Mouse (Mus musculus): ENCODE results near the gene Arhgef7. TPM values are rescaled to one million over a fixed set of nuclear protein-coding genes. Genes with fewer than 3 reads are reported as not detected.

Arhgef7 gene
- polyA plus RNA-seq, 1 experiment = 353 TPM

GRCm38 (mm10) chr8:11770001-11770400 lies 42.5 kb downstream of the Arhgef7 start:
- Histone ChIP-seq H3K27ac (ENCODE audit: insufficient read depth, low read depth, low read length) (no peak overlapping the region), H3K4me1 (ENCODE audit: control insufficient read depth, insufficient read depth, low read length) (peaks cover 40% of the 10 kb centered on the region), H3K4me3 (ENCODE audit: insufficient read depth, low read depth, low read length) (no peak overlapping the region)
- no peak for TF ChIP-seq POLR2A (IDR thresholded peaks at IDR 0.05; ENCODE audit: insufficient read depth, low read depth, low read length)
- TF ChIP-seq CTCF (IDR thresholded peaks at IDR 0.05; ENCODE audit: insufficient read depth, low read depth, low read length) = no peak
- WGBS = 89% methylated on average over 6 of the region's 6 CpGs

- peaks cover 42% of the 10 kb centered on the region for H3K4me1 ChIP-seq (ENCODE audit: control insufficient read depth, insufficient read depth, low read length)
- H3K27ac ChIP-seq (ENCODE audit: insufficient read depth, low read depth, low read length) = no peak overlapping the region
- 63% methylated on average over 7 of the region's 7 CpGs for WGBS
- TF ChIP-seq POLR2A (IDR thresholded peaks at IDR 0.05; ENCODE audit: insufficient read depth, low read depth, low read length) = no peak
- no peak for TF ChIP-seq CTCF (IDR thresholded peaks at IDR 0.05; ENCODE audit: insufficient read depth, low read depth, low read length)
- no peak overlapping the region for H3K4me3 ChIP-seq (ENCODE audit: insufficient read depth, low read depth, low read length)
Observed at GRCm38 (mm10) chr8:11770521-11771080, 43.1 kb downstream of the Arhgef7 start.

- H3K4me1 ChIP-seq (ENCODE audit: control insufficient read depth, insufficient read depth, low read length) = peaks cover 46% of the 10 kb centered on the region
- TF ChIP-seq CTCF (IDR thresholded peaks at IDR 0.05; ENCODE audit: insufficient read depth, low read depth, low read length) = no peak
- no peak for TF ChIP-seq POLR2A (IDR thresholded peaks at IDR 0.05; ENCODE audit: insufficient read depth, low read depth, low read length)
- 96% methylated on average over 5 of the region's 5 CpGs for WGBS
- no peak overlapping the region for H3K4me3 ChIP-seq (ENCODE audit: insufficient read depth, low read depth, low read length)
- no peak overlapping the region for H3K27ac ChIP-seq (ENCODE audit: insufficient read depth, low read depth, low read length)
Observed at GRCm38 (mm10) chr8:11771608-11772007, 44.1 kb downstream of the Arhgef7 start.

- no peak overlapping the region for H3K27ac ChIP-seq (ENCODE audit: insufficient read depth, low read depth, low read length)
- 69% methylated on average over 17 of the region's 17 CpGs for WGBS
- peaks cover 55% of the 10 kb centered on the region for H3K4me1 ChIP-seq (ENCODE audit: control insufficient read depth, insufficient read depth, low read length)
- TF ChIP-seq POLR2A (IDR thresholded peaks at IDR 0.05; ENCODE audit: insufficient read depth, low read depth, low read length) = no peak
- no peak for TF ChIP-seq CTCF (IDR thresholded peaks at IDR 0.05; ENCODE audit: insufficient read depth, low read depth, low read length)
- H3K4me3 ChIP-seq (ENCODE audit: insufficient read depth, low read depth, low read length) = no peak overlapping the region
Observed at GRCm38 (mm10) chr8:11774195-11775076, 46.9 kb downstream of the Arhgef7 start.

GRCm38 (mm10) chr8:11775889-11776288 lies 48.4 kb downstream of the Arhgef7 start:
- Histone ChIP-seq H3K27ac (ENCODE audit: insufficient read depth, low read depth, low read length) (no peak overlapping the region), H3K4me3 (ENCODE audit: insufficient read depth, low read depth, low read length) (no peak overlapping the region), H3K4me1 (ENCODE audit: control insufficient read depth, insufficient read depth, low read length) (peaks cover 56% of the 10 kb centered on the region)
- no peak for TF ChIP-seq CTCF (IDR thresholded peaks at IDR 0.05; ENCODE audit: insufficient read depth, low read depth, low read length)
- TF ChIP-seq POLR2A (IDR thresholded peaks at IDR 0.05; ENCODE audit: insufficient read depth, low read depth, low read length) = no peak
- 60% methylated on average over 7 of the region's 7 CpGs for WGBS

GRCm38 (mm10) chr8:11776451-11777180 lies 49.1 kb downstream of the Arhgef7 start:
- 67% methylated on average over 8 of the region's 8 CpGs for WGBS
- Histone ChIP-seq H3K27ac (ENCODE audit: insufficient read depth, low read depth, low read length) (no peak overlapping the region), H3K4me3 (ENCODE audit: insufficient read depth, low read depth, low read length) (no peak overlapping the region), H3K4me1 (ENCODE audit: control insufficient read depth, insufficient read depth, low read length) (peaks cover 52% of the 10 kb centered on the region)
- no peak for TF ChIP-seq CTCF (IDR thresholded peaks at IDR 0.05; ENCODE audit: insufficient read depth, low read depth, low read length)

GRCm38 (mm10) chr8:11777201-11777600 lies 49.7 kb downstream of the Arhgef7 start:
- 50% methylated on average over 10 of the region's 10 CpGs for WGBS
- Histone ChIP-seq H3K4me1 (ENCODE audit: control insufficient read depth, insufficient read depth, low read length) (peaks cover 49% of the 10 kb centered on the region), H3K27ac (ENCODE audit: insufficient read depth, low read depth, low read length) (peak overlapping the region; percentile 13; the same call in 1 of the 2 replicates), H3K4me3 (ENCODE audit: insufficient read depth, low read depth, low read length) (no peak overlapping the region)
- TF ChIP-seq CTCF (IDR thresholded peaks at IDR 0.05; ENCODE audit: insufficient read depth, low read depth, low read length) (no peak), POLR2A (IDR thresholded peaks at IDR 0.05; ENCODE audit: insufficient read depth, low read depth, low read length) (no peak)

- WGBS = 68% methylated on average over 8 of the region's 8 CpGs
- Histone ChIP-seq H3K27ac (ENCODE audit: insufficient read depth, low read depth, low read length) (no peak overlapping the region), H3K4me1 (ENCODE audit: control insufficient read depth, insufficient read depth, low read length) (peaks cover 53% of the 10 kb centered on the region), H3K4me3 (ENCODE audit: insufficient read depth, low read depth, low read length) (no peak overlapping the region)
- no peak for TF ChIP-seq POLR2A (IDR thresholded peaks at IDR 0.05; ENCODE audit: insufficient read depth, low read depth, low read length)
- no peak for TF ChIP-seq CTCF (IDR thresholded peaks at IDR 0.05; ENCODE audit: insufficient read depth, low read depth, low read length)
Observed at GRCm38 (mm10) chr8:11778646-11779433, 51.3 kb downstream of the Arhgef7 start.

Data from olfactory bulb, adult 2 months (tissue).